Mouse (Mus musculus): ENCODE data around the gene Cdr2l.

Gene Cdr2l

DNA sequence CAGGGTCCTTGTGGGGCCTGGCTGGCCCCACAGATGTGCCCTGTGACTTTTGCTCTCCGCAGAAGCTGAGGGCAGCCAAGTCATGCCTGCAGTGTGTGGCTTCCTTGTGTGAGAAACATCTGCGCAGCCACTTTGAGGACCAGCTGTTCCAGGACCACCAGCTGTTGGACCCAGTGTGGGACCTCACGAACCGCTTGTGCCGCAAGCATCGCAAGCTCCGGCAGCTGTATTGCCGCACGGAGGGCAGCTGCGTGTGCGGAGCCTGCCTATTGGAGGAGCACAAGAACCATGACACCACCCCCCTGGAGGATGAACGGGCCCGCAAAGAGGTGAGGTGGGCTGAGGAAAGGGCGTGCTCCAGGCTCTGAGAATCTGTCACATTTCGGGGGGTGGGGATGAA lies 59.7 kb downstream of the Cdr2l start:
- peak; percentile 74 for DNase-seq (ENCODE audit: low read depth, low spot score)
